Mouse (Mus musculus) olfactory bulb, adult 2 months (tissue): ENCODE data around the gene Arid5b. TPM values are rescaled to one million over a fixed set of nuclear protein-coding genes. Genes with fewer than 3 reads are reported as not detected.

Source experiments
- H3K27ac ChIP-seq: fragments of 200-500 bp; 2 replicates; pipeline ENCODE4 v1.5.1; 2012; ENCODE audit warnings: low read depth, low read length; ENCODE audit not compliant: insufficient read depth
- H3K4me1 ChIP-seq: fragments of 200-500 bp; 2 replicates; pipeline ENCODE4 v1.6.1; 2012; ENCODE audit warnings: low read length; ENCODE audit not compliant: control insufficient read depth, insufficient read depth
- H3K4me3 ChIP-seq: fragments of 200-500 bp; 2 replicates; pipeline ENCODE4 v1.5.1; 2012; ENCODE audit warnings: mild to moderate bottlenecking, low read depth, low read length, moderate library complexity; ENCODE audit not compliant: insufficient read depth
- CTCF ChIP-seq: fragments of 200-500 bp; IDR thresholded peaks from 2 replicates; pipeline ENCODE4 v1.5.1; 2012; ENCODE audit warnings: low read depth, mild to moderate bottlenecking, low read length, moderate library complexity; ENCODE audit not compliant: insufficient read depth
- POLR2A ChIP-seq: fragments of 200-500 bp; IDR thresholded peaks from 2 replicates; pipeline ENCODE4 v1.6.1; 2012; ENCODE audit warnings: mild to moderate bottlenecking, low read depth, low read length, moderate library complexity; ENCODE audit not compliant: insufficient read depth
- WGBS: fragments of 180-500 bp; shearing (Covaris S2); methylation state at CpG from one replicate; pipeline ENCODE4 v1.1.7; 2018; 5-methylcytosine and 5-hydroxymethylcytosine counted together
- polyA plus RNA-seq: library from polyadenylated mRNA; stranded (reverse); fragments of >200 nt; gene quantifications from 2 replicates; pipeline ENCODE4 v1.2.4, GENCODE M21; 2012; ENCODE audit warnings: low replicate concordance; ENCODE audit not compliant: missing spikeins, insufficient read depth, insufficient read length

Arid5b gene
- polyA plus RNA-seq, 1 experiment: not detected

DNA sequence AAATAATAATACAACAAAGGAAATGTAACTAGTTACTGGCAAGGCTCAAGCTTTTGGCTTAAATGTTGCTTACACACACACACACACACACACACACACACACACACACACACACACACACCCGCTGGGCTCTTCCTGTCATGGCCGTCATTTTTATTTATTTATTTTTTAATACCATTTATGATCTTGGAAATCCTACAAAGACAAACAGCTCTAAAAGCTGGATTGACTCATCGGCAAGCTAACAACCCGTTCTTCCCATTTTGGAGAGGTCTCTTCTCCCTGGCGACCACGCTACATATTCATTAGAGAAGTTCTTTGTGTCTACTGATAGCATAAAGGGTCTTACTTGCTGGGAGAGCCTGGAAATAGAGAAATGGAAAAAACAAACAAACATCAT lies 138.2 kb downstream of the Arid5b start:
- no peak overlapping the region for H3K27ac ChIP-seq
- peaks cover 5% of the 10 kb centered on the region for H3K4me1 ChIP-seq
- H3K4me3 ChIP-seq: no peak overlapping the region
- WGBS: 43% methylated on average over 6 of the region's 6 CpGs
- no peak for TF ChIP-seq CTCF
- TF ChIP-seq POLR2A: no peak

DNA sequence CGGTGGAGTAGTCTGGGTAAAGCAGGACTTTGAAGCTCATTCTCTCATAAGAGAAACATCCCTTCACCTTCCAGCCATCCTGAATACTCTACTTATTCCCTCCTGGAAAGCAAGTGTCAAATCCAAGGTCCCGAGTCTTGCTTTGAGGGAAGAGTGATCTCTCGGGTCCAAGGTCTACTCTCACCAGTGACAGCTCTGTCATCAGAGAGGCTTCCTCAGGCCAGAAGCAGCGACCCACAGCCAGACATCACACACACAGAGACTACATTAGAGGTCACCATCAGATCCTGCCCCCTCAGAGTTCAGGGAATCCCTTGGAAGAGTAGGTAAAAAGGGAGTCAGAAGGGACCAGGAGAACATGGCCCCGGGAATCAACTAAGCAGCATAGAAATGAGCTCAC lies 140.4 kb downstream of the Arid5b start:
- H3K4me1 ChIP-seq: peaks cover 5% of the 10 kb centered on the region
- TF ChIP-seq POLR2A (no peak), CTCF (no peak)
- WGBS: 95% methylated on average over 5 of the region's 5 CpGs
- no peak overlapping the region for H3K4me3 ChIP-seq
- H3K27ac ChIP-seq: no peak overlapping the region

DNA sequence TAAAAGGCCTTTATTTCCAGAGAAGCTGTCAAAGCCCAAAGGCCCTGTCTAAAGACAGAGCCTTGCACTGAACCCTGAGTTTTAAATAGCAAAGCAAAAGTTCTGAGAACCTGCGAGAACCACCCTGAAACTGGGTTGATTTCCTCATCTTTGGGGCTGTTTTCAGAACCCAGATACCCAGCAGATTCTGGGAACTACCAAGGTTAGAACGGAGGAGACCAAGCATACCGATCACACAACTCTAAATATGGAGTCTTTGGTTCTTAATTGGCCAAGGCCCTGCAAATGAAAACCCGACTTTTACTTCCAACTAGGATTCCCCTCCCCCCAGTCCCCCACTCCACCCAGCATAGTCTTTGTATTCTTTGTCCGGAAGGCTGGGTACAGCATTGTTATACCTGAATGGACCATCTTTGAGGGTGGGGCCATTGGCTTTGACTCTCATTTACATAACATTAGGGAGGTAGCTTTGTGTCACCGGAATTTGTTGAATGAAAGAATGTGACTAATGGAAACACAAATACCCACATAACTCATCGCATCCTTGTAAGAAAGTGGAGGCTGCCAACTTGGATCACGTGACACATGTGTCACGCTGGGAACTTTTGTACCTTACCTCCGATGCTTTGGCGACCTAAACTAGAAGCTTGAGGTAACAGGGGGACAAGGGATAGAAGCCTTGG lies 141.2 kb downstream of the Arid5b start:
- Histone ChIP-seq H3K4me3 (no peak overlapping the region), H3K4me1 (peaks cover 5% of the 10 kb centered on the region), H3K27ac (peak overlapping the region; percentile 19; the same call in 1 of the 2 replicates)
- 73% methylated on average over 11 of the region's 11 CpGs for WGBS
- no peak for TF ChIP-seq CTCF
- TF ChIP-seq POLR2A: no peak

DNA sequence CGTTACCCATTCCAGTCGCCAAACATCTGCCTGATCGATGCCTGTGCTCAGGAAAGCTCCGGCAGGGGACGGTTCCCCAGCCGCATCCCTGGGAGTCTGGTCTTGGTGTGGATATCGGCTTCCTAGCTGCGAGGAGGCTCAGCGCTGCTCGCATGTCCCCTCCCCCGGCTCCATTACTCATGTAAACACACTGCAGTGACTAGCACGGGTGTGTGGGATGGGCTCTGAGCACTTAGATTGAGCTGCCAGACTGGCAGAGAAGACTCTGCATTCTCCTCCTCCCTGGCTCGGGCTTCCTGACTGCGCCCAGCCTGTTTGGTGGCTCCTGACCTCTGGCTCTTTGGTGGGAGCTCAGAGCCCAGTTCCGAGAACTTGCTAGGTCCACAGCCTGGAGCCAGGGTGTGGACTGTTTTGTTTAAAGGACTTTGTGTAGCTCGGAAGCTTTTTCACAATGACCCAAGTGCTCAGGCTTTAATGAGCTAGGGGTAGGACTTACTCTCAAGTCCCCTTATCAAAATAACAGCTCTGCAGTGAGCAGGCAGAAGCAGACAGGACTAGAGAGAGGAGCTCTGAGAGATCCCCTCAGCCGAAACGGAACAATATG lies 142.0 kb downstream of the Arid5b start:
- H3K27ac ChIP-seq: peak overlapping the region; percentile 19; the same call in 1 of the 2 replicates
- H3K4me1 ChIP-seq: peaks cover 5% of the 10 kb centered on the region
- peak overlapping the region; percentile 43 for H3K4me3 ChIP-seq
- WGBS: 9% methylated on average over 18 of the region's 18 CpGs
- peak; percentile 21; the same call in 1 of the 2 replicates for TF ChIP-seq POLR2A
- no peak for TF ChIP-seq CTCF

GRCm38 (mm10) chr10:68136051-68136450 lies 142.5 kb downstream of the Arid5b start:
- whole genome bisulfite sequencing: 5% methylated on average over 9 of the region's 9 CpGs
- Histone ChIP-seq H3K27ac (peak overlapping the region; percentile 19; the same call in 1 of the 2 replicates), H3K4me1 (peaks cover 5% of the 10 kb centered on the region), H3K4me3 (peak overlapping the region; percentile 43)
- no peak for TF ChIP-seq POLR2A
- no peak for TF ChIP-seq CTCF

DNA sequence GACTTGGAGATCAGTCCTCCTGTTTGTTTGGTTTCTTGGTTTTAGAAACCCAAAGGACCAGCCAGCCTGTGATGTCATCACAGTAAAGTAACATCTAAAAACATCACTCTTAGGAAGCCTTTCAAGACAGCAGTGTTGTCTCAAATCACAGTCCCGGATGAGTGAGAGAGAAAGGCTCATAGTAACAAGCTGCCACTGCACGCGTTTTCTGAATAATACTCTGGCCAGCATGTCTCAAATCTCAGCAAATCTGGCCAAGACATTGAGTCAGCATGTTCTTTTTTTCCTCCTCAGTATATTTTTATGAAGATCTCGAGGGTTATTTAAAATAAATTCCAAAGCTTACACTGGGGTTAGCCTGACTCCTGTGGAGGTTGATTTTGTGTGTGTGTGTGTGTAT lies 143.1 kb downstream of the Arid5b start:
- H3K27ac ChIP-seq: no peak overlapping the region
- peaks cover 5% of the 10 kb centered on the region for H3K4me1 ChIP-seq
- WGBS: 27% methylated on average over 4 of the region's 4 CpGs
- no peak overlapping the region for H3K4me3 ChIP-seq
- no peak for TF ChIP-seq POLR2A
- no peak for TF ChIP-seq CTCF

DNA sequence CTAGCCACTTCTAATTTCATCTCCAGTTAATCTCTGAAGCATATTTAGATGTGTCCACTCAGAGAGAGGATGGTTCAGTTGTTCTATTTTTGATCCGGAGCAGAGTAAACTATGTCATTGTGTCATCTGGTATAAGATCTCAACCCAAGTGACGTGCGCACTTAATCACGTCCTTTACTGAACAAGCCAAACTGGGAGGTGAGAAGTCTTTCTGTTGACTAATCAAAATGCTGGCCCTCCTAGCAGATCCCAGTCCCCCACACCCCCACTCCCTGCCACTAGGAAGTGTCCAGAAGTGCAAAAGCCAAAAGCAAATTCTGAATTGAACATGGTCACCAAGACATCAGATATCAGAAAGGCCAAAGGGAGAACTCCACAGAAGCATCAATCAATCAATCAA lies 144.0 kb downstream of the Arid5b start:
- no peak overlapping the region for H3K4me3 ChIP-seq
- no peak for TF ChIP-seq POLR2A
- TF ChIP-seq CTCF: no peak
- peaks cover 5% of the 10 kb centered on the region for H3K4me1 ChIP-seq
- H3K27ac ChIP-seq: no peak overlapping the region
- 90% methylated on average over 4 of the region's 4 CpGs for WGBS

DNA sequence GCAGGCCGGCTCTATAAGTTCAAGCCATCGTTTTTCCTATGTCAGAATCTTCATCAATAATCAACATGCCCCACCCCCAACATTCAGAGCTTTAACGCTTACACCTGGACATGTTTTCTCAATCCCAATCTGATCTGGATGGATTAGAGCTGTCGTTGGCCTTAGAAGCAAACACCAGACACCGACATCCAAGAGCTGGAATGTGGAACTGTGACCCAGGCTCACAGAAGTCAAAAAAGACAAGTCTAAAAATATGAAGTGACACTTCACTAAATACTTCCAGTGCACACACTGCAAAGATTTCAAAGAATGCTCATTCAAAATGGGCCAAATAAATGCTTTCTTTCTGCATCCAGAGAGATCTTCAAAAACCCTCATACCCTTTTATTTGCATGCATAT lies 144.5 kb downstream of the Arid5b start:
- 85% methylated on average over 5 of the region's 5 CpGs for WGBS
- no peak overlapping the region for H3K27ac ChIP-seq
- H3K4me1 ChIP-seq: peaks cover 5% of the 10 kb centered on the region
- no peak overlapping the region for H3K4me3 ChIP-seq
- no peak for TF ChIP-seq POLR2A
- TF ChIP-seq CTCF: no peak

DNA sequence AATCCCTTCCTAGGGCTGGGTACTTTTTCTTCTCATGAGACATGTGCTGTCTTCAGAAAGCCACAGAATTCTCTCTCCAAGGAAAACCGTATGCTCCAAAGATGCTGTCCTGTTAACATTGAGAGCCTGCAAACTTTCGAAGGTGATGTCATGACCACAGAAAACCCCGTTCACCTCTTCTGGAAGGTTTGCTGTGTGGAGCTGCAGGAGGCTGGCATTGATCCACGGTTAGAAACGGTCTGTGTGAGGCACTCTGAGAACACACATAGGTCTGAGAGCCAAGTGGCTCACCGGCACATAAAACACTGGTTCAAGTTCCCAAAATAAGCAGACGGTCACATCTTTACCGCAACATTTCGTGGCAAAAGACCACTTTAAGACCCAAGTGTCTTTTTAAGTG lies 145.9 kb downstream of the Arid5b start:
- no peak for TF ChIP-seq CTCF
- TF ChIP-seq POLR2A: no peak
- no peak overlapping the region for H3K27ac ChIP-seq
- 77% methylated on average over 9 of the region's 9 CpGs for WGBS

DNA sequence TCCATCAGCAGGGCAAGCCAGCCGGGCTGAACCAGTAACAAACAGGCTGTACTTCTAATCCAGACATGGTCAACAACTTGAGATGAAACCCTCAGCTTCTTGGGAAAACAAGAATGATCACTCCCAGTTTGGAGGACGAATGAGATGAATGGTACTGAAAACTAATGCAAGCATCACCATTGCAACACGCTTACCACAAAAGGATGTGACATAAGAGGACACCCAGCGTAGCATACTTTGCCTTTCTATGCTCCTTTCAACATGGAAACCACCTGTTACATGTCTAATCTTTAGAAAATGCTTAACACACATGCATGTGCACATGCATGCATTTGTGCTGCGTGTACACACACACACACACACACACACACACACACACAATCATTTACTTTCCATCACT lies 146.4 kb downstream of the Arid5b start:
- Histone ChIP-seq H3K4me1 (peaks cover 5% of the 10 kb centered on the region), H3K4me3 (no peak overlapping the region), H3K27ac (no peak overlapping the region)
- TF ChIP-seq POLR2A (no peak), CTCF (no peak)
- WGBS: 93% methylated on average over 5 of the region's 5 CpGs

More for the DNA sequence above, 145.9 kb downstream of the Arid5b start:
- no peak overlapping the region for H3K4me3 ChIP-seq
- H3K4me1 ChIP-seq: peaks cover 5% of the 10 kb centered on the region
